Mouse (Mus musculus) liver, embryonic 13.5 days (tissue): ENCODE data around the gene Dnajc8. TPM values are rescaled to one million over a fixed set of nuclear protein-coding genes. Genes with fewer than 3 reads are reported as not detected.
"Not testable (repeated sequence)": the region's sequence is repeated elsewhere in the genome, so short reads cannot be mapped to it uniquely, and the experiment has no call there.

ENCODE experiments used
- ATAC-seq: fragments of 200-750 bp; cut with Nextera tagmentation; 2 replicates; pipeline ENCODE4 v1.8.0; 2017; ENCODE audit warnings: low read depth, mild to moderate bottlenecking, moderate number of reproducible peaks, moderate library complexity
- DNase-seq: peaks from one replicate; pipeline ENCODE4 v3.0.0; 2022
- H3K27ac ChIP-seq: fragments of 300-500 bp; sonication (generic); 2 replicates; pipeline ENCODE4 v1.5.1; 2015; ENCODE audit warnings: moderate library complexity, mild to moderate bottlenecking, inconsistent platforms
- H3K27me3 ChIP-seq: fragments of 300-500 bp; sonication (generic); 2 replicates; pipeline ENCODE4 v1.6.1; 2015; ENCODE audit warnings: mild to moderate bottlenecking, inconsistent platforms
- H3K36me3 ChIP-seq: fragments of 300-500 bp; sonication (generic); 2 replicates; pipeline ENCODE4 v1.6.1; 2015; ENCODE audit warnings: mild to moderate bottlenecking, inconsistent platforms
- H3K4me1 ChIP-seq: fragments of 300-500 bp; sonication (generic); replicated peaks from 2 replicates; pipeline ENCODE4 v1.6.1; 2015; ENCODE audit warnings: inconsistent platforms
- H3K4me2 ChIP-seq: fragments of 300-500 bp; sonication (generic); 2 replicates; pipeline ENCODE4 v1.6.1; 2015; ENCODE audit warnings: inconsistent platforms, mild to moderate bottlenecking, moderate library complexity
- H3K4me3 ChIP-seq: fragments of 300-500 bp; sonication (generic); replicated peaks from 2 replicates; pipeline ENCODE4 v1.5.1; 2015; ENCODE audit warnings: mild to moderate bottlenecking, inconsistent platforms
- H3K9ac ChIP-seq: fragments of 300-500 bp; sonication (generic); 2 replicates; pipeline ENCODE4 v1.6.1; 2015; ENCODE audit warnings: mild to moderate bottlenecking, inconsistent platforms
- H3K9me3 ChIP-seq: fragments of 300-500 bp; sonication (generic); replicated peaks from 2 replicates; pipeline ENCODE4 v1.6.1; 2016; ENCODE audit warnings: inconsistent platforms
- WGBS: fragments of 180-500 bp; shearing (Covaris S2); methylation state at CpG from one replicate; pipeline ENCODE4 v1.1.7; 2015; ENCODE audit not compliant: insufficient replicate concordance; 5-methylcytosine and 5-hydroxymethylcytosine counted together
- polyA plus RNA-seq: library from polyadenylated mRNA; unstranded; fragments of >200 nt; fragmentation: Nextera tagmentation; extraction: Ambion mirVana; gene quantifications from 2 replicates; pipeline ENCODE4 v1.2.1, GENCODE M21; 2015

The Dnajc8 gene
- polyA plus RNA-seq, 1 experiment from 2014 or later, result 125 TPM

- Histone ChIP-seq H3K36me3 (peaks cover 92% of the 10 kb centered on the region), H3K4me3 (no peak overlapping the region), H3K27ac (no peak overlapping the region), H3K4me1 (peaks cover 40% of the 10 kb centered on the region), H3K9ac (no peak overlapping the region), H3K27me3 (no peaks in the 10 kb centered on the region), H3K4me2 (no peak overlapping the region), H3K9me3 (no peaks in the 10 kb centered on the region)
- no peak for ATAC-seq
- 88% methylated on average over 4 of the region's 4 CpGs for WGBS
- DNase-seq, result no peak
These were observed 6.1 kb downstream of the Dnajc8 start for GRCm38 (mm10) chr4:132541413-132541812.

- DNase-seq (no peak), ATAC-seq (no peak)
- Histone ChIP-seq H3K27me3 (no peaks in the 10 kb centered on the region), H3K27ac (no peak overlapping the region), H3K4me2 (no peak overlapping the region), H3K4me1 (peaks cover 27% of the 10 kb centered on the region), H3K9me3 (no peaks in the 10 kb centered on the region), H3K9ac (no peak overlapping the region), H3K36me3 (peaks cover 95% of the 10 kb centered on the region), H3K4me3 (no peak overlapping the region)
- 38% methylated on average over 1 of the region's 1 CpGs for WGBS
These were observed 7.4 kb downstream of the Dnajc8 start for GRCm38 (mm10) chr4:132542724-132543123.

DNA sequence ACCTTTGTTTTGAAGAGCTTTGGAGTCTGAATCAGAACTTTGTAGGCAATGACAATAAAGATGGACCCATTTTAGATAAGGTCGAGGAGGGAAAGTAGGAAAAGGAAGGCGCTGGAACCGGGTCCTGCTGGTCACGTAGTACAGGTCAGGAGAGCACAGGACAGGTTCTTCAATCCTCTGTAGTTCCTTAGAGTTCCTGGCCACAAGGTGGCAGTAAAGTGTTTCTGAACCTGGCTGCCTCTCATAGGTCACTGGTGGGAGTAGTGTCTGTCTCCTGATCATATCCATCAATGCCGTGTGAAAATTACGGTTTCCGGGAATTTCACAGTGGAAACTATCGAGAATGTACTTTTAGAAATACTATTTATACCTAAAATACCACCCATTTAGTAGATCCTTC lies 10.5 kb downstream of the Dnajc8 start:
- no peak overlapping the region for H3K9ac ChIP-seq
- no peak overlapping the region; the same call in 1 of the 2 replicates for H3K27ac ChIP-seq
- H3K36me3 ChIP-seq, result peaks cover 98% of the 10 kb centered on the region
- no peak overlapping the region for H3K4me3 ChIP-seq
- H3K9me3 ChIP-seq, result no peaks in the 10 kb centered on the region
- WGBS, result 38% methylated on average over 8 of the region's 8 CpGs
- peaks cover 6% of the 10 kb centered on the region; the same call in 1 of the 2 replicates for H3K4me1 ChIP-seq
- H3K27me3 ChIP-seq, result no peaks in the 10 kb centered on the region
- DNase-seq (no peak), ATAC-seq (peak; percentile 77)
- H3K4me2 ChIP-seq, result no peak overlapping the region

- WGBS, result 76% methylated on average over 5 of the region's 5 CpGs
- Histone ChIP-seq H3K9ac (no peak overlapping the region), H3K4me1 (peaks cover 28% of the 10 kb centered on the region), H3K4me2 (no peak overlapping the region), H3K4me3 (no peak overlapping the region), H3K27me3 (no peaks in the 10 kb centered on the region), H3K27ac (peak overlapping the region; percentile 39; the same call in 1 of the 2 replicates), H3K36me3 (peaks cover 51% of the 10 kb centered on the region), H3K9me3 (no peaks in the 10 kb centered on the region)
- no peak for DNase-seq
- peak; percentile 13; the same call in 1 of the 2 replicates for ATAC-seq
These were observed 18.9 kb downstream of the Dnajc8 start for GRCm38 (mm10) chr4:132554221-132554620.

- 40% methylated on average over 8 of the region's 8 CpGs for WGBS
- Histone ChIP-seq H3K4me1 (peaks cover 28% of the 10 kb centered on the region), H3K36me3 (peaks cover 47% of the 10 kb centered on the region), H3K27me3 (no peaks in the 10 kb centered on the region), H3K4me3 (no peak overlapping the region), H3K9ac (no peak overlapping the region), H3K4me2 (no peak overlapping the region), H3K27ac (peak overlapping the region; percentile 39; the same call in 1 of the 2 replicates), H3K9me3 (no peaks in the 10 kb centered on the region)
- no peak for DNase-seq
- peak; percentile 41 for ATAC-seq
These were observed 19.3 kb downstream of the Dnajc8 start for GRCm38 (mm10) chr4:132554653-132555052.

GRCm38 (mm10) chr4:132555550-132555949 lies 20.2 kb downstream of the Dnajc8 start:
- not testable (repeated sequence) for H3K27ac ChIP-seq, ATAC-seq, H3K4me3 ChIP-seq, H3K9me3 ChIP-seq, H3K4me2 ChIP-seq, H3K27me3 ChIP-seq, DNase-seq, H3K9ac ChIP-seq
- WGBS, result 78% methylated on average over 7 of the region's 7 CpGs
- Histone ChIP-seq H3K4me1 (peaks cover 28% of the 10 kb centered on the region), H3K36me3 (peaks cover 38% of the 10 kb centered on the region)

DNA sequence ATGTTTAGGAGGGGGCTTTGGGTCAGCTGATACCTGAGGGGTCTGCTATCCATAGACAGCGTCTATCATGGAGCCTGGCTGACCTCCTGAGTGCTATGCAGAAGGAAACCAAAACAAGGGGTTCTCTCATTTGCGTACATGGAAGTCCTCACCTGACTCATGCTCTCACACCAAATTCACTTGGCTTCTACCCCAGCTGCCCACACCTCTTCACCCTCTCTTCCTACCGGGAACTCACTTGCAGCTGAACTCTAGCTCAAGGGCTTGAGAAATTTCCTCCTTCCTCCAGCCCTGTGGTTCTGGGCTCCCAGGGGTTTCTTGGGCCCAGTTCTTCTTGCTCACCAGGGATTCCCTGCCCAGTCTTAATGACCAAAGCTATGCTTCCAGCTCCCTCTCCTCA lies 27.9 kb downstream of the Dnajc8 start:
- peak overlapping the region; percentile 8; the same call in 1 of the 2 replicates for H3K4me2 ChIP-seq
- DNase-seq, result no peak

GRCm38 (mm10) chr4:132563965-132564364 lies 28.6 kb downstream of the Dnajc8 start, which contains the start of gene Ptafr:
Ptafr (plus strand) TSS chr4:132564067.
- Histone ChIP-seq H3K9me3 (no peaks in the 10 kb centered on the region), H3K4me3 (no peak within 1 kb of the TSS), H3K9ac (no peak within 1 kb of the TSS), H3K36me3 (no peaks in the 10 kb centered on the region), H3K4me1 (peaks cover 7% of the 10 kb centered on the region; the same call in 1 of the 2 replicates), H3K27ac (no peak within 1 kb of the TSS), H3K27me3 (0 out of 2 replicates have a peak, but pooled peaks cover 4% of the 10 kb centered on the region), H3K4me2 (peak within 1 kb of the TSS; percentile 8; the same call in 1 of the 2 replicates)
- DNase-seq (peak; percentile 24), ATAC-seq (peak; percentile 45)
- WGBS, result 19% methylated on average over 4 of the region's 4 CpGs

More for the DNA sequence above, 27.9 kb downstream of the Dnajc8 start:
- no peaks in the 10 kb centered on the region for H3K36me3 ChIP-seq
- H3K27ac ChIP-seq, result no peak overlapping the region
- H3K9ac ChIP-seq, result no peak overlapping the region
- H3K27me3 ChIP-seq, result 0 out of 2 replicates have a peak, but pooled peaks cover 4% of the 10 kb centered on the region
- whole genome bisulfite sequencing, result 52% methylated on average over 3 of the region's 3 CpGs
- no peak overlapping the region for H3K4me3 ChIP-seq
- H3K4me1 ChIP-seq, result peaks cover 7% of the 10 kb centered on the region; the same call in 1 of the 2 replicates
- no peaks in the 10 kb centered on the region for H3K9me3 ChIP-seq
- ATAC-seq, result no peak

DNA sequence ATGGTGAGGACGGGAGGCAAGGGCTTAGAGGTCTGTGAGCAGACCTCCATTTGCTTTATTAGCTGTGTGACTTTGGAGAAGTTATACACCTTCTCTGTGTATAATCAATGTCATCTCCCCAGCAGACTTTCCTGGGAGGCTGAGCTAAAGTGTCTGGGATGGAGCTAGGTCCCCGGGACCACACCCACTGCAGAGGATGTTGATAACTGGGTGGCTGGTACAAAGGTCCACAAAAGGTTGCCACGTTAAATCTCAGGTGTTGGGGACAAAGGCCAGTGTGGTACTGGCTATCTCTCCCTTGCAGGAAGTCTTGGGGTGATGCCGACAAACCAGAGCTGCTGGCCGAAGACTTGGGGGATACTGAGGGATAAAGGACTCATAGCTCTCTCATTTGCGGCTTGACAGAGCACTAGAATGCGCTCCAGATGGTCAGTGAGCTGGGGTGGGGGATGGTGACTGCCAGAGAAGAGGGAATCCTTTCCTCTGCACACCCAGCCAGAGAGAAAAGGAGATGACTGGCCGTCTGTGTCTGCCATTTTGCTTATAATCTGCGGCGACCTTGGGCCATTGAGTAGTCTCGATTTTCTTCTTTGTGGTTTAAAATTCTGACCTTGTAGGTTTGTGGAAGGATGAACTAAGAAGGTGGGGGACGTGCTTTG lies 29.9 kb downstream of the Dnajc8 start:
- Histone ChIP-seq H3K4me1 (peaks cover 7% of the 10 kb centered on the region; the same call in 1 of the 2 replicates), H3K4me3 (no peak overlapping the region), H3K9ac (no peak overlapping the region), H3K4me2 (peak overlapping the region; percentile 6; the same call in 1 of the 2 replicates), H3K27me3 (0 out of 2 replicates have a peak, but pooled peaks cover 4% of the 10 kb centered on the region), H3K36me3 (no peaks in the 10 kb centered on the region), H3K9me3 (no peaks in the 10 kb centered on the region), H3K27ac (no peak overlapping the region)
- no peak for ATAC-seq
- DNase-seq, result no peak
- 65% methylated on average over 12 of the region's 12 CpGs for WGBS

DNA sequence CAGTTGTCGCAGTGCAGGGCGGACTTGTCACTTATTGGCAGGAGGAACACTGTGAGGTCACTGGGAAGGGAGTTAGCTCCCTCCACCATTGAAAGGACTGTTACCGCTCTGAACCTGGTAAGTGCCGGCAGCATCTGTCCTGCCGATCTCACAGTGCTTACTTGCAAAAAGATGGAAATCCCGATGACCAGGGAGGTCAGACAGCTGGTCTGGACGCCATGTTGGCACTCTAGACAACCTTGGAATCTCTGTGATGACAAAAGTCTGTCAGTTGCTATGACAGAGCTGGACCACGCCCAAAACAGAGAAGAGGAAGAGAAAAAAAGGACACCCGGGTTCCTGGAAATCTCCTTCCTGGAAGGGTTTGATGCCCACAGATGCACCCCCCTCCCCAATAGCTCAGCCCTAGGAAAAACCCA lies 32.0 kb downstream of the Dnajc8 start:
- Histone ChIP-seq H3K27me3 (0 out of 2 replicates have a peak, but pooled peaks cover 4% of the 10 kb centered on the region), H3K9me3 (no peaks in the 10 kb centered on the region), H3K4me2 (no peak overlapping the region), H3K4me3 (no peak overlapping the region), H3K27ac (no peak overlapping the region), H3K9ac (no peak overlapping the region), H3K4me1 (peaks cover 10% of the 10 kb centered on the region; the same call in 1 of the 2 replicates), H3K36me3 (no peaks in the 10 kb centered on the region)
- no peak for DNase-seq
- ATAC-seq, result no peak
- 52% methylated on average over 9 of the region's 9 CpGs for WGBS

DNA sequence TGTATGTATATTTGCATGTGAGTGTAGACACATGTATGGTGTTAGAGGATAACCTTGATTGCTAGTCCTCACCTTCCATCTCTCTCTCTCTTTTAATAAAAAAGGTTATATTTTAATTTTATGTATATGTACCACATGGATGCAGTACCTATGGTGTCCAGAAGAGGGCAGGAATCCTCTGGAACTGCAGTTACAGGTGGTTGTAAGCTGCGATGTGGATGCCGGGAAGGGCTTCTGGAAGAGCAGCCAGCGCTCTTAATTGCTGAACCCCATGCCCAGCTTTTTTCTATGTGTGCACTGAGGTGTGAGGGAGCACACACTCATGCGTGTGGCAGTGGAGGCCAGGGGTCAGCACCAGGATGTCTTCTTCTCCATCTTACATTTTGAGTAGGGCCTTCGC lies 33.8 kb downstream of the Dnajc8 start:
- Histone ChIP-seq H3K9ac (no peak overlapping the region), H3K27me3 (no peaks in the 10 kb centered on the region), H3K4me1 (peaks cover 8% of the 10 kb centered on the region; the same call in 1 of the 2 replicates), H3K4me2 (no peak overlapping the region), H3K36me3 (no peaks in the 10 kb centered on the region), H3K9me3 (no peaks in the 10 kb centered on the region), H3K27ac (no peak overlapping the region), H3K4me3 (no peak overlapping the region)
- ATAC-seq (no peak), DNase-seq (no peak)
- WGBS, result 84% methylated on average over 5 of the region's 5 CpGs
